Mouse (Mus musculus) gastrocnemius, adult 8-10 months (tissue): ENCODE results near the gene Cdkn3. TPM values are rescaled to one million over a fixed set of nuclear protein-coding genes. Genes with fewer than 3 reads are reported as not detected.
"Not testable (repeated sequence)": the region's sequence is repeated elsewhere in the genome, so short reads cannot be mapped to it uniquely, and the experiment has no call there.

Experiments
- DNase-seq, 2 experiments: peaks; one replicate each; pipeline ENCODE4 v3.0.0; 2022; ENCODE audit warnings: low spot score in 2 of 2
- total RNA-seq, 4 experiments: library from RNA; stranded (reverse); gene quantifications; 2 replicates each; pipeline ENCODE4 v1.2.4; 2022

Gene Cdkn3
- total RNA-seq, result not detected

- peak; percentile 89 to 91 for DNase-seq
Observed at GRCm38 (mm10) chr14:46760355-46761029, at the start of gene Cdkn3. TSS of gene Cdkn3 (plus strand) at chr14:46760541.

- no peak for DNase-seq
Observed at GRCm38 (mm10) chr14:46718483-46718922, 41.8 kb upstream of the Cdkn3 start.

- DNase-seq, result peak in 1 of 2 experiments; percentile 22
Observed at GRCm38 (mm10) chr14:46722031-46722430, 38.3 kb upstream of the Cdkn3 start.

GRCm38 (mm10) chr14:46723828-46724227, 36.5 kb upstream of the Cdkn3 start:
- DNase-seq, result no peak

- DNase-seq, result no peak
Observed at GRCm38 (mm10) chr14:46724941-46725340, 35.4 kb upstream of the Cdkn3 start.

GRCm38 (mm10) chr14:46725743-46726142, 34.6 kb upstream of the Cdkn3 start:
- DNase-seq, result no peak

GRCm38 (mm10) chr14:46734262-46734661, 26.1 kb upstream of the Cdkn3 start:
- no peak for DNase-seq

GRCm38 (mm10) chr14:46734761-46735455, 25.4 kb upstream of the Cdkn3 start:
- DNase-seq, result no peak

- DNase-seq, result no peak
Observed at GRCm38 (mm10) chr14:46736366-46736765, 24.0 kb upstream of the Cdkn3 start.

GRCm38 (mm10) chr14:46737346-46737745, 23.0 kb upstream of the Cdkn3 start:
- DNase-seq, result not testable (repeated sequence)

- DNase-seq, result no peak
Observed at GRCm38 (mm10) chr14:46742674-46743073, 17.7 kb upstream of the Cdkn3 start.

GRCm38 (mm10) chr14:46745413-46745812, 14.9 kb upstream of the Cdkn3 start:
- no peak for DNase-seq

- DNase-seq, result not testable (repeated sequence)
Observed at GRCm38 (mm10) chr14:46754371-46754770, 6.0 kb upstream of the Cdkn3 start.

GRCm38 (mm10) chr14:46755851-46756250, 4.5 kb upstream of the Cdkn3 start:
- no peak for DNase-seq

- DNase-seq, result no peak
Observed at GRCm38 (mm10) chr14:46757736-46758135, 2.6 kb upstream of the Cdkn3 start.

- no peak for DNase-seq
Observed at GRCm38 (mm10) chr14:46759970-46760354, 379 bp upstream of the Cdkn3 start.

GRCm38 (mm10) chr14:46761186-46761585, 845 bp downstream of the Cdkn3 start:
- DNase-seq, result no peak

- DNase-seq, result no peak
Observed at GRCm38 (mm10) chr14:46767116-46767515, 6.8 kb downstream of the Cdkn3 start.

- DNase-seq, result no peak
Observed at GRCm38 (mm10) chr14:46770036-46770435, 9.7 kb downstream of the Cdkn3 start.

- DNase-seq, result no peak
Observed at GRCm38 (mm10) chr14:46778756-46779155, 18.4 kb downstream of the Cdkn3 start.

- no peak for DNase-seq
Observed at GRCm38 (mm10) chr14:46779217-46779616, 18.9 kb downstream of the Cdkn3 start.

GRCm38 (mm10) chr14:46781086-46781485, 20.7 kb downstream of the Cdkn3 start:
- no peak for DNase-seq
